Mouse (Mus musculus) left cerebral cortex, adult 18-20 months (tissue): ENCODE measurements around the gene Gm2663. TPM values are rescaled to one million over a fixed set of nuclear protein-coding genes. Genes with fewer than 3 reads are reported as not detected.

Experiments used
- total RNA-seq, 2 experiments: library from RNA; stranded (reverse); gene quantifications; 2 replicates each; pipeline ENCODE4 v1.2.3; 2021

Gm2663 gene
- total RNA-seq, 2 experiments from 2014 or later = not detected

Other genes with a start within 250 kb of the Gm2663 start
- not detected for gene Moxd2, start 112.0 kb downstream of the Gm2663 start, total RNA-seq
- gene Prss58, start 99.1 kb downstream of the Gm2663 start, total RNA-seq = not detected
- not detected for gene 1700074P13Rik, start 58.9 kb downstream of the Gm2663 start, total RNA-seq
- gene Gm4744, start 47.6 kb downstream of the Gm2663 start, total RNA-seq = not detected
- gene 1810009J06Rik, start 34.7 kb downstream of the Gm2663 start, total RNA-seq = not detected
- not detected for gene 2210010C04Rik, start 36.0 kb upstream of the Gm2663 start, total RNA-seq